Mouse (Mus musculus): Measurements from ENCODE around the gene Afap1l2.

GRCm38 (mm10) chr19:56945621-56946020 is 62.4 kb downstream of the Afap1l2 start:
- TF ChIP-seq CTCF (IDR thresholded peaks at IDR 0.05; ENCODE audit: low read depth) = no peak
- TF ChIP-seq EP300 (IDR thresholded peaks at IDR 0.05; ENCODE audit: low read depth) = no peak
